Mouse (Mus musculus) left cerebral cortex, adult 2 months (tissue): Measurements from ENCODE around the gene 6330409D20Rik. TPM values are rescaled to one million over a fixed set of nuclear protein-coding genes. Genes with fewer than 3 reads are reported as not detected.
A peak's percentile ranks its signal among the peaks of the same experiment; 100 is the strongest.

Source experiments
- DNase-seq, 2 experiments: peaks; one replicate each; pipeline ENCODE4 v3.0.0; 2021 to 2022; ENCODE audit warnings: low spot score in 2 of 2, mixed read lengths in 1 of 2; ENCODE audit errors: extremely low spot score in 1 of 2
- H3K27ac ChIP-seq: fragments of 200-600 bp; 2 replicates; pipeline ENCODE4 v1.8.1; 2022
- H3K4me3 ChIP-seq: fragments of 200-600 bp; 2 replicates; pipeline ENCODE4 v1.8.1; 2022
- CTCF ChIP-seq: fragments of 200-600 bp; IDR thresholded peaks from 2 replicates; pipeline ENCODE4 v1.8.1; 2022; ENCODE audit warnings: antibody characterized with exemption, mild to moderate bottlenecking, moderate library complexity
- intact Hi-C: fragments of 180-260 bp; cut with DNase I; formaldehyde crosslinking; loops from one replicate; pipeline ENCODE4 v1.15.1; 2025
- total RNA-seq, 2 experiments: library from RNA; stranded (reverse); gene quantifications; 2 replicates each; pipeline ENCODE4 v1.2.3; 2021

Gene 6330409D20Rik
- total RNA-seq, 2 experiments from 2014 or later, result 1.6 to 2.2 TPM

- no peak for DNase-seq
- intact Hi-C loops, result no loop called here
- no peak overlapping the region for H3K27ac ChIP-seq
- TF ChIP-seq CTCF, result no peak; the same call in 1 of the 2 replicates
- no peak overlapping the region for H3K4me3 ChIP-seq
Measured at GRCm38 (mm10) chr2:32752181-32752580, 11.4 kb upstream of the 6330409D20Rik start.

- intact Hi-C loops, result no loop called here
- Histone ChIP-seq H3K4me3 (no peak overlapping the region), H3K27ac (no peak overlapping the region)
- no peak for TF ChIP-seq CTCF
- DNase-seq, result no peak
Measured at GRCm38 (mm10) chr2:32751665-32752033, 10.8 kb upstream of the 6330409D20Rik start.

- no peak overlapping the region for H3K27ac ChIP-seq
- H3K4me3 ChIP-seq, result no peak overlapping the region
- intact Hi-C loops, result no loop called here
- no peak for TF ChIP-seq CTCF
- no peak for DNase-seq
Measured at GRCm38 (mm10) chr2:32750887-32751664, 10.3 kb upstream of the 6330409D20Rik start.

- Histone ChIP-seq H3K27ac (no peak overlapping the region), H3K4me3 (no peak overlapping the region)
- intact Hi-C loops, result no loop called here
- DNase-seq, result no peak
- peak; percentile 11 for TF ChIP-seq CTCF
Measured at GRCm38 (mm10) chr2:32750199-32750598, 9.4 kb upstream of the 6330409D20Rik start.

- intact Hi-C loops, result no loop called here
- Histone ChIP-seq H3K27ac (no peak overlapping the region), H3K4me3 (no peak overlapping the region)
- no peak for DNase-seq
- TF ChIP-seq CTCF, result no peak
Measured at GRCm38 (mm10) chr2:32749082-32749481, 8.3 kb upstream of the 6330409D20Rik start.

GRCm38 (mm10) chr2:32744272-32744982 lies 3.6 kb upstream of the 6330409D20Rik start:
- no peak overlapping the region for H3K27ac ChIP-seq
- DNase-seq, result no peak
- intact Hi-C loops, result no loop called here
- H3K4me3 ChIP-seq, result no peak overlapping the region
- TF ChIP-seq CTCF, result no peak

GRCm38 (mm10) chr2:32742173-32742531 lies 1.3 kb upstream of the 6330409D20Rik start:
- peak overlapping the region; percentile 87 for H3K4me3 ChIP-seq
- peak overlapping the region; percentile 97 for H3K27ac ChIP-seq
- peak; percentile 87 to 88 for DNase-seq
- no peak for TF ChIP-seq CTCF
- intact Hi-C loops, result loop anchor here (1.0 kb wide), 1 partner anchor 29 kb away; the partner anchor contains the start of gene Cdk9

- DNase-seq, result peak; percentile 68 to 71
- no peak for TF ChIP-seq CTCF
- intact Hi-C loops, result loop anchor here (1.0 kb wide), 1 partner anchor 28 kb away; the partner anchor contains the start of gene Cdk9
Measured at GRCm38 (mm10) chr2:32741273-32742172, 707 bp upstream of the 6330409D20Rik start.

GRCm38 (mm10) chr2:32739311-32739710 lies 1.5 kb downstream of the 6330409D20Rik start:
- no peak overlapping the region for H3K4me3 ChIP-seq
- H3K27ac ChIP-seq, result no peak overlapping the region
- TF ChIP-seq CTCF, result no peak
- intact Hi-C loops, result no loop called here
- no peak for DNase-seq

More at GRCm38 (mm10) chr2:32741273-32742172, 707 bp upstream of the 6330409D20Rik start:
- peak overlapping the region; percentile 97 for H3K27ac ChIP-seq
- H3K4me3 ChIP-seq, result peak overlapping the region; percentile 87

- TF ChIP-seq CTCF, result no peak
- no peak overlapping the region for H3K4me3 ChIP-seq
- DNase-seq, result no peak
- intact Hi-C loops, result no loop called here
- no peak overlapping the region for H3K27ac ChIP-seq
Measured at GRCm38 (mm10) chr2:32737008-32737407, 3.8 kb downstream of the 6330409D20Rik start.

- Histone ChIP-seq H3K27ac (no peak overlapping the region), H3K4me3 (no peak overlapping the region)
- intact Hi-C loops, result no loop called here
- no peak for DNase-seq
- no peak for TF ChIP-seq CTCF
Measured at GRCm38 (mm10) chr2:32736306-32736829, 4.4 kb downstream of the 6330409D20Rik start.
